Mouse (Mus musculus) embryonic fibroblast, embryonic 13.5 days (primary cell): ENCODE results near the gene Gm20481.
"Not testable (repeated sequence)": the region's sequence is repeated elsewhere in the genome, so short reads cannot be mapped to it uniquely, and the experiment has no call there.

Source experiments
- CTCF ChIP-seq: IDR thresholded peaks from 2 replicates; pipeline ENCODE4 v1.5.1; 2011; ENCODE audit warnings: mild to moderate bottlenecking, control low read depth, low read length, moderate library complexity, borderline replicate concordance; ENCODE audit not compliant: insufficient read depth
- POLR2A ChIP-seq: IDR thresholded peaks from 2 replicates; pipeline ENCODE4 v1.6.1; 2011; ENCODE audit warnings: low read depth, mild to moderate bottlenecking, control low read depth, low read length, moderate library complexity

DNA sequence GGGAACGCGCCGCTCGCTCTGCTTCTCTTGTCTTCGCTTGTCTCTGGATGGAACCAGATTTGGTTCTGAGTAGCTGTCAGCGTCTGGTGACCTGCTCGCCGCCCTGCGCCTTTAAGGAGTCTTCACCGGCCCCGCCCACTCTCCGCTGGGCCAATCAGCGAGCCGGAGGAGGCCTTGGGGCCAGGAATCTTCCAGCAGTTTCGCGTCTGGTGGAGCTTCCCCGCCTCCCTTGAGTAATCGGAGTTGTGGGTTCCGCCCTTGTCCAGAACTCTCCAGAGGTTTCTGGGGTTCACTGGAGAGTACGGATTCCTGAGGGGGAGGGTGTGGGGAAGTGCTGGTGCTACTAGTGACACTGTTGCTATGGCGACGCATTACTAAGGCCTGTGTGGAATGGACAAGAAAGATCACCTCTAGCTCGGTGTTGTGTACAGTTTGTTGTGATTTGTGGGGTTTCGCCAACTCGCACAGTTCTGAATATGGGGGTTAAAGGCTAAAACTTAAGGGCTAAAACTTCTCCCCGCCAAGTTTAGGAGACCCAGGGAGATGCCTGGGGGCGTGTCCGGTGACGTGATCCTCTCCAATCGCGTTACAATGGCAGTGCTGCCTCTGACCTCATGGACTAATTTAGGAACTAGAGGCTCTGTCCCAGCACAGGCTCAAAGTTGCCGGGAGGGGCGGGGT is 2.5 kb downstream of the Gm20481 start, which contains the start of the genes Hspa1a and Hspa1l:
- TF ChIP-seq CTCF, result not testable (repeated sequence)
- peak; percentile 84 for TF ChIP-seq POLR2A
